Mouse (Mus musculus): ENCODE data around the gene Tm9sf4. TPM values are rescaled to one million over a fixed set of nuclear protein-coding genes. Genes with fewer than 3 reads are reported as not detected.
A peak's percentile ranks its signal among the peaks of the same experiment; 100 is the strongest.

The Tm9sf4 gene
- total and polyA plus RNA-seq, 2 experiments from 2014 or later = 61.9 to 84.2 TPM

DNA sequence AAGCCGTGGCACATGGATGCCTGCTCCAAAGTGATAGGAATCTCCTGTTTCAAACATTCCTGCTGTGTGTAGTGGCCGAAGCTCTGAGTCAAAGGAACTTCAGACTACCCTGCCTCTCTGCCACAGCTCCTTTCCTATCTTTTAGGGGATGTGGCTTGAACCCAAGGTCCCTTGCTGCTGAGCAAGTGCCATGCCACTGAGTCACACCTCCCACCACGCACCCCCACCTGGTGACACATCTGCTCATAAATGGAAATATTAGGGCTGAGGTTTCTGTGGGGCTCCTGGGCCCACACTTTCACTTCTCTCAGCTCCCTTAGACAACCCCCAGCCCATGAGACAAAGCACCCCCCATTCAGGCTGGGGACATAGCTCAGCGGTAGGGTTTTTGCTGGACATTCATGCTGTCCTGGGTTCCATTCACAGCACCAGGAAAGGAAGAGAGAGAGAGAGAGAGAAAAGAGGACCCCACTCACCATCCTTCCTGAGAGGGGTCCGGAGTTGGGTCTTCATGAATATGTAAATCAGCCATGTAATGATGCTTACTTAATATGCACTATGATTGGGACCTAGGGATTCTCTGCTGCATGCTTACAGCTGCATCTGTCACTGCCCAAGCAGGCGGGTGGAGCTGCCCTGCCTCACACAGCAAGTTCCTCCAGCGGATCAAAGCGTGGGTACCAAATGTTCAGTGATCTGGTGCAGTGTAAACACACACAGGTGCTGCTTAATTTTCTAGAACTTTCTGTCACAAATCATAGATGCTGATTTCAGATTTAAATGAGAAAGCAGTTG is 39.1 kb upstream of the Tm9sf4 start:
- no peak overlapping the region for H3K9ac ChIP-seq (replicated peaks; ENCODE audit: low read length, poor library complexity, severe bottlenecking)
- no peak for DNase-seq (ENCODE audit: low spot score)
- no peaks in the 10 kb centered on the region for H3K36me3 ChIP-seq (ENCODE audit: insufficient read depth, low read length)
- no peak for TF ChIP-seq CTCF (IDR thresholded peaks at IDR 0.05)
- no peaks in the 10 kb centered on the region for H3K9me3 ChIP-seq (ENCODE audit: low read length)
- H3K27me3 ChIP-seq (ENCODE audit: insufficient read depth, low read length) = no peaks in the 10 kb centered on the region
- no peak overlapping the region for H3K4me3 ChIP-seq (ENCODE audit: low read depth, low read length)
- no peak for ATAC-seq (ENCODE audit: low FRiP score)
- no peaks in the 10 kb centered on the region for H3K4me1 ChIP-seq (ENCODE audit: insufficient read depth, low read length)
- 71% methylated on average over 8 of the region's 8 CpGs for WGBS
- H3K27ac ChIP-seq (ENCODE audit: low read depth, low read length) = no peak overlapping the region
- H3K4me2 ChIP-seq (ENCODE audit: low read depth, low read length, poor library complexity, severe bottlenecking) = no peak overlapping the region

DNA sequence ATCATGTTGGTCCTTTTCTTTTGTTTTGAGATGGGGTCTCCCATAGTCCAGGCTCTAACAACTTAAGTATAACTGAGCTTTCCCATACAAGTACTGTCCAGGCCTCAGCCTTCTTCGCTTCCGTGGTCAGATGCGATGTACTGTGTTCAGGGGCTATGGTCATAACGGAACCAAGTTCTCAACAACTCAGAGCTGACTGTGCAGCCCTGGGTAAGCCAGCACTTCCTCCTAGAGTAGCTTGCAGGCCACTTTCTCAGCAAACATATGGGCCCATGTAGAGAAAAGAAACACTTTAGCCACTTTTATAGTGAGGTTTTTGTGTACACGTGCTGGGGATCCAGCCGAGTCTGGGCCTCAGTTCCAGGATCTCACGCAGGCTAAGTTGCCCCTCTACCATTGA is 38.4 kb upstream of the Tm9sf4 start:
- Histone ChIP-seq H3K9ac (replicated peaks; ENCODE audit: low read length, poor library complexity, severe bottlenecking) (no peak overlapping the region), H3K4me3 (ENCODE audit: low read depth, low read length) (no peak overlapping the region), H3K27ac (ENCODE audit: low read depth, low read length) (no peak overlapping the region), H3K27me3 (ENCODE audit: insufficient read depth, low read length) (no peaks in the 10 kb centered on the region), H3K4me2 (ENCODE audit: low read depth, low read length, poor library complexity, severe bottlenecking) (no peak overlapping the region), H3K4me1 (ENCODE audit: insufficient read depth, low read length) (no peaks in the 10 kb centered on the region), H3K9me3 (ENCODE audit: low read length) (no peaks in the 10 kb centered on the region), H3K36me3 (ENCODE audit: insufficient read depth, low read length) (no peaks in the 10 kb centered on the region)
- DNase-seq (ENCODE audit: low spot score) = no peak
- no peak for TF ChIP-seq CTCF (IDR thresholded peaks at IDR 0.05)
- WGBS = 94% methylated on average over 7 of the region's 7 CpGs
- ATAC-seq (ENCODE audit: low FRiP score) = no peak

DNA sequence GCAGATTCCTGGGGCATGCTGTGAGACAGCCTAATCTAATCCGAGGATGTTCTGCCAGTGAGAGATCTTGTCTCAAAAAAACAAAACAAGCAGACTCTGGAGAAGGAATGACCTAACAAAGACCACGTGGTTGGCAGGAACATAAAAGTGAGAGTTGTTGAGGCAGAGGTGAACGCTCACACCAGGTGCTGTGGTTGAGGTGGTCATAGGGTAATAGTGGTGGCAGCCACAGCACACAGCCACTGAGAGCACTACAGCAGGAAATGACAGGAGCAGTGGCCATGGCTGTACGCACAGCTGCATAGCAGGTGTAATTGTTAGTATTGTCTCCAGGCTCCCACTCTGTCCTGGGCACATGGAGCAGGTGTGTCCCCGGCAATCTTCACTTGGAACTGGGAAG is 35.2 kb upstream of the Tm9sf4 start:
- ATAC-seq (ENCODE audit: low FRiP score) (no peak), DNase-seq (ENCODE audit: low spot score) (no peak)
- Histone ChIP-seq H3K4me3 (ENCODE audit: low read depth, low read length) (no peak overlapping the region), H3K4me2 (ENCODE audit: low read depth, low read length, poor library complexity, severe bottlenecking) (no peak overlapping the region), H3K27me3 (ENCODE audit: insufficient read depth, low read length) (no peaks in the 10 kb centered on the region), H3K9ac (replicated peaks; ENCODE audit: low read length, poor library complexity, severe bottlenecking) (no peak overlapping the region), H3K9me3 (ENCODE audit: low read length) (no peaks in the 10 kb centered on the region), H3K36me3 (ENCODE audit: insufficient read depth, low read length) (no peaks in the 10 kb centered on the region), H3K27ac (ENCODE audit: low read depth, low read length) (no peak overlapping the region), H3K4me1 (ENCODE audit: insufficient read depth, low read length) (no peaks in the 10 kb centered on the region)
- WGBS = 55% methylated on average over 5 of the region's 5 CpGs
- no peak for TF ChIP-seq CTCF (IDR thresholded peaks at IDR 0.05)

DNA sequence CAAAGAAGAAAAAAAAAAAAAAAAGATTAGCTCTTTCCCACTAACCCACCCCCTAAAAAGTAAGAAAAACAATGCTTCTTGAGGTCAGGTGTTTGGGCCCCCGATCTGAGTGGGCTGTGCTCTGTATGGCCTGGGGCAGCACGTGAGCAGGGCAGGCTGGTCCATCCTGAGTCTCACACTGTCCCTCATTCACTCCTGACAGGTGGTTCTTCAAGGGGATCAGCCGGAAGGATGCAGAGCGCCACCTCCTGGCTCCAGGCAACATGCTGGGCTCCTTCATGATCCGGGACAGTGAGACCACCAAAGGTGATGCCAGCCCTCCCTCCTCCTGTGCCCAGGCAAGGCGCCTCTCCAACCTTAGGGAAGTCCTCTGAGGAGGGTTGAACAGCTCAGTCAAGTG is 30.1 kb upstream of the Tm9sf4 start:
- Histone ChIP-seq H3K27ac (ENCODE audit: low read depth, low read length) (no peak overlapping the region), H3K4me2 (ENCODE audit: low read depth, low read length, poor library complexity, severe bottlenecking) (no peak overlapping the region), H3K4me1 (ENCODE audit: insufficient read depth, low read length) (no peaks in the 10 kb centered on the region), H3K36me3 (ENCODE audit: insufficient read depth, low read length) (no peaks in the 10 kb centered on the region), H3K9ac (replicated peaks; ENCODE audit: low read length, poor library complexity, severe bottlenecking) (no peak overlapping the region), H3K4me3 (ENCODE audit: low read depth, low read length) (no peak overlapping the region), H3K9me3 (ENCODE audit: low read length) (no peaks in the 10 kb centered on the region), H3K27me3 (ENCODE audit: insufficient read depth, low read length) (no peaks in the 10 kb centered on the region)
- ATAC-seq (ENCODE audit: low FRiP score) (no peak), DNase-seq (ENCODE audit: low spot score) (no peak)
- WGBS = 16% methylated on average over 6 of the region's 6 CpGs
- TF ChIP-seq CTCF (IDR thresholded peaks at IDR 0.05) = peak; percentile 55

DNA sequence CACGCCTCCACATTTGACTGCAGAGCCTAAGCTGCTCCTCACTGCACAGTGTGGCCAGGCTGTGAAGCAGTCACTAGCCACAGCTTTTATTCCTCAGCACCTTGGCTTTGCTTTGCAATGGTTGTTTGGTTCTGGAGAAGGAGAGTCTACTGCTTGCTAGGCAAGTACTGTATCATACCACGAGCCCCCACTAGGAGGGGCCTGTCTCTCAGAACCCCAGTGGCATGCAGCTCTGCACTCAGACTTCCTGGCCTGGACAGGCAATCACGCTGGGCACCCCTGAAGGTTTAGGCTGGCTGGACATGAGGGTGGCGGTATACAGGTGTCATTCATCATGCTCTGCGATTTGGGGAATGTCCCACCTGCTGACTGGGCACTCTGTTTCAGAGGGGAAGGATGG is 26.9 kb upstream of the Tm9sf4 start:
- H3K36me3 ChIP-seq (ENCODE audit: insufficient read depth, low read length) = no peaks in the 10 kb centered on the region
- DNase-seq (ENCODE audit: low spot score) (no peak), ATAC-seq (ENCODE audit: low FRiP score) (no peak)
- no peak overlapping the region for H3K4me3 ChIP-seq (ENCODE audit: low read depth, low read length)
- H3K27ac ChIP-seq (ENCODE audit: low read depth, low read length) = no peak overlapping the region
- no peaks in the 10 kb centered on the region for H3K9me3 ChIP-seq (ENCODE audit: low read length)
- TF ChIP-seq CTCF (IDR thresholded peaks at IDR 0.05) = peak; percentile 40; the same call in 1 of the 2 replicates
- H3K4me1 ChIP-seq (ENCODE audit: insufficient read depth, low read length) = no peaks in the 10 kb centered on the region
- no peak overlapping the region for H3K9ac ChIP-seq (replicated peaks; ENCODE audit: low read length, poor library complexity, severe bottlenecking)
- no peak overlapping the region for H3K4me2 ChIP-seq (ENCODE audit: low read depth, low read length, poor library complexity, severe bottlenecking)
- WGBS = 40% methylated on average over 5 of the region's 5 CpGs
- H3K27me3 ChIP-seq (ENCODE audit: insufficient read depth, low read length) = no peaks in the 10 kb centered on the region

DNA sequence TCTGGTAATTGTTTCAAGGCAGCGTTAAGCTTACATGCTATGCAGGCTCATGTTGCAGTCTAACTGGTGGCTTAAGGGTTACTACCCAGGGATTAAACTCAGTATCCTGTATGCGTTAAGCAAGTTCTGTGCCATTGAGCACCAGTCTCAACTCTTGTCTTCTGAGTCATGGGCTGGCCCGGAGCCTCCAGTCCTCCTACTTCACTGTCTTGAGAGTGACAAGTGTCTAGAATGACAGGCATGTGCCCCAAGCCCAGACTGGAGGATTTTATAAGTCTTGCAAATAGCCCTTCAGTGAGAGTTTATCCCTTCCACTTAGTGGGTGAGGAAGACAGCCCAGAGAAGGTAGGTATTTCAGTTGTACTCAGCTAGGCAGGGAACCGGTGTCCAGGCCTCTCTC is 24.9 kb upstream of the Tm9sf4 start:
- no peak overlapping the region for H3K9ac ChIP-seq (replicated peaks; ENCODE audit: low read length, poor library complexity, severe bottlenecking)
- no peaks in the 10 kb centered on the region for H3K27me3 ChIP-seq (ENCODE audit: insufficient read depth, low read length)
- no peaks in the 10 kb centered on the region for H3K4me1 ChIP-seq (ENCODE audit: insufficient read depth, low read length)
- no peaks in the 10 kb centered on the region for H3K9me3 ChIP-seq (ENCODE audit: low read length)
- no peak overlapping the region for H3K4me3 ChIP-seq (ENCODE audit: low read depth, low read length)
- TF ChIP-seq CTCF (IDR thresholded peaks at IDR 0.05) = no peak
- no peak overlapping the region for H3K27ac ChIP-seq (ENCODE audit: low read depth, low read length)
- H3K36me3 ChIP-seq (ENCODE audit: insufficient read depth, low read length) = no peaks in the 10 kb centered on the region
- DNase-seq (ENCODE audit: low spot score) = no peak
- 63% methylated on average over 4 of the region's 4 CpGs for WGBS
- no peak for ATAC-seq (ENCODE audit: low FRiP score)
- H3K4me2 ChIP-seq (ENCODE audit: low read depth, low read length, poor library complexity, severe bottlenecking) = no peak overlapping the region

Data from midbrain, postnatal 0 days (tissue).